Mouse (Mus musculus) embryonic facial prominence, embryonic 15.5 days (tissue): Measurements from ENCODE around the gene Lsm14a. TPM values are rescaled to one million over a fixed set of nuclear protein-coding genes. Genes with fewer than 3 reads are reported as not detected.
"Not testable (repeated sequence)": the region's sequence is repeated elsewhere in the genome, so short reads cannot be mapped to it uniquely, and the experiment has no call there.

Experiments used
- ATAC-seq: fragments of 200-750 bp; cut with Nextera tagmentation; 2 replicates; pipeline ENCODE4 v1.8.0; 2017; ENCODE audit warnings: low read depth, moderate TSS enrichment; ENCODE audit not compliant: insufficient number of reproducible peaks, low FRiP score, low TSS enrichment
- H3K27ac ChIP-seq: fragments of 300-500 bp; sonication (generic); replicated peaks from 2 replicates; pipeline ENCODE4 v1.5.1; 2015; ENCODE audit warnings: mild to moderate bottlenecking, inconsistent platforms
- H3K27me3 ChIP-seq: fragments of 300-500 bp; sonication (generic); 2 replicates; pipeline ENCODE4 v1.6.1; 2015; ENCODE audit warnings: inconsistent platforms
- H3K36me3 ChIP-seq: fragments of 300-500 bp; sonication (generic); 2 replicates; pipeline ENCODE4 v1.6.1; 2015; ENCODE audit warnings: mild to moderate bottlenecking, inconsistent platforms
- H3K4me1 ChIP-seq: fragments of 300-500 bp; sonication (generic); 2 replicates; pipeline ENCODE4 v1.6.1; 2015; ENCODE audit warnings: inconsistent platforms
- H3K4me2 ChIP-seq: fragments of 300-500 bp; sonication (generic); replicated peaks from 2 replicates; pipeline ENCODE4 v1.6.1; 2015; ENCODE audit warnings: mild to moderate bottlenecking, inconsistent platforms
- H3K4me3 ChIP-seq: fragments of 300-500 bp; sonication (generic); replicated peaks from 2 replicates; pipeline ENCODE4 v1.5.1; 2015; ENCODE audit warnings: mild to moderate bottlenecking, inconsistent platforms
- H3K9ac ChIP-seq: fragments of 300-500 bp; sonication (generic); 2 replicates; pipeline ENCODE4 v1.6.1; 2015; ENCODE audit warnings: inconsistent platforms
- H3K9me3 ChIP-seq: fragments of 300-500 bp; sonication (generic); replicated peaks from 2 replicates; pipeline ENCODE4 v1.6.1; 2016; ENCODE audit warnings: inconsistent platforms
- WGBS: fragments of 180-500 bp; shearing (Covaris S2); methylation state at CpG from one replicate; pipeline ENCODE4 v1.1.7; 2015; 5-methylcytosine and 5-hydroxymethylcytosine counted together
- polyA plus RNA-seq: library from polyadenylated mRNA; unstranded; fragments of >200 nt; fragmentation: Nextera tagmentation; extraction: Ambion mirVana; gene quantifications from 2 replicates; pipeline ENCODE4 v1.2.1, GENCODE M21; 2015

The Lsm14a gene
- polyA plus RNA-seq, 1 experiment from 2014 or later, result 90.3 TPM

DNA sequence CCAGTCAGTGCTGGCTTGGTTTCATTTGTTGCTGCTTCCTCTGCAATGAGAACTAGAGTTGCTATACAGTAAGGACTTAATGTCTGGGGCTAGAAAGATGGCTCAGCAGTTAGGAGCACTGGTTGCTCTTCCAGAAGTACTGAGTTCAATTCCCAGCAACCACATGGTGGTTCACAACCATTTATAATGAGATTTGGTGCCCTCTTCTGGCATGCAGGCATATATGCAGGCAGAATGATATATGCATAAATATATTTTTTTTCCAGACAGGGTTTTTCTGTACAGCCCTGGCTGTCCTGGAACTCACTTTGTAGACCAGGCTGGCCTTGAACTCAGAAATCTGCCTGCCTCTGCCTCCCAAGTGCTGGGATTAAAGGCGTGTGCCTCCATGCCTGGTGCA is 56.6 kb downstream of the Lsm14a start:
- WGBS, result 83% methylated on average over 1 of the region's 1 CpGs
- not testable (repeated sequence) for ATAC-seq, H3K9ac ChIP-seq

DNA sequence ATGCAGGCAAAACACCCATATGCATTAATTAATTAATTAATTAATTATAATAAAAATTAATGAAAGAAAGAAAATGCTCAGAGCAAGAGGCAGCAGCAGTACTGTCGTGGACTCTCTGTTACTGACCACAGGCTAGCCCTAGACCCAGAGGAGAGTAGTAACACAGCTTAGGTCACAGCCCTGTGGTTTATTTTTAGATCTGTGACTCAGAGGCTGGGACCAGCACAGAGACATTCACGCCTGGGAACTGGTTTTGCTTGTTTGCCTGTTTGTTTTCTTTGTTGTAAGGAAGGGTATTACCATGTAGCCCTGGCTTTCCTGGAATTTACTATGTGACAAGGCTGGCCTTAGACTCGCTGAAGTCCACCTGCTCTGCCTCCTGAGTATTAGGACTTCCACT is 65.6 kb downstream of the Lsm14a start:
- Histone ChIP-seq H3K4me1 (no peaks in the 10 kb centered on the region), H3K4me3 (no peak overlapping the region), H3K27me3 (no peaks in the 10 kb centered on the region), H3K27ac (no peak overlapping the region), H3K9ac (no peak overlapping the region), H3K9me3 (no peaks in the 10 kb centered on the region), H3K4me2 (no peak overlapping the region), H3K36me3 (no peaks in the 10 kb centered on the region)
- peak; percentile 60; the same call in 1 of the 2 replicates for ATAC-seq
- WGBS, result 46% methylated on average over 3 of the region's 3 CpGs

More for the DNA sequence above, 56.6 kb downstream of the Lsm14a start:
- not testable (repeated sequence) for H3K27me3 ChIP-seq, H3K27ac ChIP-seq, H3K4me3 ChIP-seq, H3K4me2 ChIP-seq, H3K9me3 ChIP-seq
- H3K4me1 ChIP-seq, result peaks cover 12% of the 10 kb centered on the region; the same call in 1 of the 2 replicates
- peaks cover 24% of the 10 kb centered on the region for H3K36me3 ChIP-seq

DNA sequence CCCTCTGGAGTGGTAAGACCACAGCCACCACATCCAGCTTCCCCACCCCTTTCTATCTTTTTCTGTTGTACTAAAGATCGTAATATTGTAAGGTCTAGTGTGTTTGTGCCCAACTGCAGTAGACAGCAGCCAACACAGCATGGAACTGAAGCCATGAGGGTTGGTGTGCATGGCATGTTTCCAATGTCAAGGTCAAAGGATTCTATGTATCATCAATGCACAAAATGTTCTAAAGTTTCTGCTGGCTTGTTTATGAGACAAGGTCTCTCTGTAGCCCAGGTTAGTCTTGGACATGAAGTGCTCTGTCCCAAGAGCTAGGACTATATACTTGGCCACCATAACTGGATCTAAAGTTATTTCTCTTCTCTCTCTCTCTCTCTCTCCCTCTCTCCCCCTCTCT is 68.3 kb downstream of the Lsm14a start:
- no peak overlapping the region for H3K27ac ChIP-seq
- H3K27me3 ChIP-seq, result no peaks in the 10 kb centered on the region
- no peaks in the 10 kb centered on the region for H3K36me3 ChIP-seq
- no peaks in the 10 kb centered on the region for H3K9me3 ChIP-seq
- H3K4me2 ChIP-seq, result no peak overlapping the region
- peaks cover 3% of the 10 kb centered on the region for H3K4me1 ChIP-seq
- H3K9ac ChIP-seq, result no peak overlapping the region
- no peak for ATAC-seq
- WGBS, result 81% methylated on average over 1 of the region's 1 CpGs
- no peak overlapping the region for H3K4me3 ChIP-seq

DNA sequence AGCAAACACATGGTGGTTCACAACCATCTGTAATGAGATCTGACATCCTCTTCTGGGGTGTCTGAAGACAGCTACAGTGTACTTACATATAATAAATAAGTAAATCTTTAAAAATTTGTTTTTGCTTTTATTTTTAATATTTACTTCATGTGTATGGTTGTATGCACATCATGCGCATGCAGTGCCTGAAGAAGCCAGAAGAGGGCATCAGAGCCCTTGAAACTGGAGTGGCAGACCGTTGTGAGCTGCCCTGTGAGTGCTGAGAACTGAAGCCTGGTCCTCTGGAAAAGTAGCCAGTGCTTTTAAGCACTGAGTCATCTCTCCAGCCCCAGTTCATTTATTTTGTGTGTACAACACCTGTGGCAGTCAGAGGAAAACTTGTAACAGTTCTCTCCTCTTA is 69.1 kb downstream of the Lsm14a start:
- Histone ChIP-seq H3K27ac (no peak overlapping the region), H3K4me3 (no peak overlapping the region), H3K9ac (no peak overlapping the region), H3K4me2 (no peak overlapping the region), H3K4me1 (peaks cover 4% of the 10 kb centered on the region), H3K36me3 (no peaks in the 10 kb centered on the region), H3K9me3 (no peaks in the 10 kb centered on the region), H3K27me3 (no peaks in the 10 kb centered on the region)
- WGBS, result 95% methylated on average over 2 of the region's 2 CpGs
- no peak for ATAC-seq

DNA sequence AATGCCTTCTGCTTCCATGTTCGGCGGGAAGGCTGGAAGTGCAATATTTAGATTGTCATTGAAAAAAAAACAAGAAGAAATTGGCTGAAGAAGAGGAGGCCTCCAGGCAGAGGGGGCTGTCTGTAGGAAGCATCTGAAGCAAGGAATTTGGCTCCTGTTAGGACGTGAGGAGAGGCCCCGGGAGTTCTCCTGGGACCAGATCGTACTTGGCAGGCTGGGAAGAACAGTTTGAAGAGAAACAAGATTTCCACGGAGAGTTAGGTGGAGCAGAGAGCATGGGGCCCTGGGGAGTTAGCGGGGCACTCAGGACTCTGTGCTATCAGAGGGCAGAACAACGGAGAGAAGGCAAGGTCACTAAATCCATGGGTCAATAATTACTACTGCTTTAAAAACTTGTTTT is 69.8 kb downstream of the Lsm14a start:
- H3K4me1 ChIP-seq, result peaks cover 8% of the 10 kb centered on the region
- no peaks in the 10 kb centered on the region for H3K27me3 ChIP-seq
- H3K9me3 ChIP-seq, result no peaks in the 10 kb centered on the region
- no peak for ATAC-seq
- no peak overlapping the region for H3K9ac ChIP-seq
- no peak overlapping the region for H3K4me2 ChIP-seq
- WGBS, result 53% methylated on average over 8 of the region's 8 CpGs
- H3K27ac ChIP-seq, result no peak overlapping the region
- no peak overlapping the region for H3K4me3 ChIP-seq
- H3K36me3 ChIP-seq, result no peaks in the 10 kb centered on the region

DNA sequence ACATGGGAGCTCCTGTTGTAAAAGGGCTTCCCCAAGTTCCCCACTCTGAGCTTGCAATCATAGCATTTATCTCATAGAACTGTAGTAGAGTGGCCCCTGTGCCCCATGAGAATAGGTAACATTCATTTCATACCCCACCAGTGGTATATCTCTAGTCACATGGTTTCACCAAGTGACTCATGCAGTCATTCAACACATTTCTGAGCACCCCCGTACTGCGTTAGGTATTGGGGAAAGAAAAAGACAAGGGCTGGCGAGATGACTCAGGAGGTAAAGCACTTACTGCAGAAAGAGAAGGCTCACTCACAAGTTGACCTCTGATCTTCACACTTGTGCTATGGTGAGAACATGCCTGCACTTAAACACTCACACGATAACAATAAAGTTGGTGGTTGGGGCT is 71.2 kb downstream of the Lsm14a start:
- ATAC-seq, result no peak
- H3K36me3 ChIP-seq, result no peaks in the 10 kb centered on the region
- no peak overlapping the region for H3K4me2 ChIP-seq
- H3K4me1 ChIP-seq, result peaks cover 15% of the 10 kb centered on the region
- H3K9me3 ChIP-seq, result no peaks in the 10 kb centered on the region
- H3K4me3 ChIP-seq, result no peak overlapping the region
- H3K27me3 ChIP-seq, result no peaks in the 10 kb centered on the region
- WGBS, result 86% methylated on average over 4 of the region's 4 CpGs
- H3K27ac ChIP-seq, result no peak overlapping the region
- H3K9ac ChIP-seq, result no peak overlapping the region

DNA sequence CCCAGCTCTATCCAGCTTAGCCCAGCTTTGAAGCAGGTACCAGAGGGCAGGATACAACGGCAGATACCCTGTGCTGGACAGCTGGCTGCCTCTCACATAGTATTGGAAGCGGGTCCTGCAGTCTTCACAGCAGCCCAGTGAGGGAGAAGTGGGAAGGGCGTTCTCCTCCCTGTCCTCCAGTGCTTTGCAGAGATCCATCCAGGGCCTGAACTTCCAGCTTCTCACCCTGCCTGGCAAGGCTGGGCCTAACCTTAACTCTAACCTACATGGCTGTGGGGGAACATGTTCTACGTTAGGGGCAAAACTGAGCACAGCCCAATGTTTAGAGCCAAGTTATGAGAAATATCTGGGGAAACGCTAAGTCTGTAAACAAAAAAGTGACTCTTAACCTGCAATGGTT is 72.0 kb downstream of the Lsm14a start:
- no peak for ATAC-seq
- WGBS, result 77% methylated on average over 5 of the region's 5 CpGs
- H3K9me3 ChIP-seq, result no peaks in the 10 kb centered on the region

DNA sequence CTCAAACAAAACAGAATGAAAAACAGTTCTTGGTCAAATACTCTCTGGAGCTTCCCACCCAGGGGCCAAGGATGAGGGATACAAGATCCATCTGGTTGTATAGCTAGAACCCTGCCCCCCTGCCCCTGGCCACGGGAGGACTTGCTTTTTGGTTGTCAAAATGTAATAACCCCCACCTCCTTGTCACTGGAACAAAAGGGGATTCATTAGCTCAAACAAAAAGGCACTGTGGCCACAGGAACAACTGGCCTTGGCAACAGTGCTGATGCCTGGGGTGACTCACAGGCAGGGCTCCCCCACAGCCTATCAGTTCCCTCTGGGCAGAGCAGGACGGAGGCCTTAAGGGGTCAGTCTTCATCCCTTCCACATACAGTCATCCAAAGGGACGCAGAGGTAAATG is 73.2 kb downstream of the Lsm14a start:
- Histone ChIP-seq H3K27ac (no peak overlapping the region), H3K9me3 (no peaks in the 10 kb centered on the region), H3K4me1 (peaks cover 15% of the 10 kb centered on the region), H3K4me2 (no peak overlapping the region), H3K4me3 (no peak overlapping the region), H3K36me3 (no peaks in the 10 kb centered on the region), H3K9ac (no peak overlapping the region), H3K27me3 (no peaks in the 10 kb centered on the region)
- ATAC-seq, result no peak
- WGBS, result 41% methylated on average over 3 of the region's 3 CpGs

More for the DNA sequence above, 72.0 kb downstream of the Lsm14a start:
- Histone ChIP-seq H3K4me1 (peaks cover 15% of the 10 kb centered on the region), H3K4me3 (no peak overlapping the region), H3K4me2 (no peak overlapping the region), H3K36me3 (no peaks in the 10 kb centered on the region), H3K27me3 (no peaks in the 10 kb centered on the region), H3K9ac (no peak overlapping the region), H3K27ac (no peak overlapping the region)

DNA sequence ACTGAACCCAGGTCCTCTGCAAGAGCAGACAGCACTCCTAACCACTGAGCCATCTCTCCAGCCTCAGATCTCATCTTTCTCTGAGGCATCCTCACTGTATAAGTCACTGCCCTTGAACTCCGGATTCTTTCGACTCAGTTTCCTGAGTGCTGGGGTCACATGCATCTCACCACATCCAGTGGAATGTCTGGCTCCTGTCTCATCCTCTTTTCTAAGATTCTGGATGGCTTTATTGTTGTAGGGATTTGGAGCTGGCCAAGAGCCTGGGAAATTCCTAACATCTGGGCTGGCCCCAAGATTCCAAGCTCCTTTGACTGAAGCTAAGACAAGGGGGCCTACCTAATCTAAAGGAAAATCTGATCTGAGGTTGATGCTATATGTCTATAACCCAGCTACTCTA is 74.0 kb downstream of the Lsm14a start:
- H3K9ac ChIP-seq, result no peak overlapping the region
- H3K9me3 ChIP-seq, result no peaks in the 10 kb centered on the region
- H3K4me3 ChIP-seq, result no peak overlapping the region
- no peak for ATAC-seq
- 57% methylated on average over 2 of the region's 2 CpGs for WGBS
- H3K36me3 ChIP-seq, result no peaks in the 10 kb centered on the region
- H3K4me2 ChIP-seq, result no peak overlapping the region
- no peaks in the 10 kb centered on the region for H3K27me3 ChIP-seq
- H3K27ac ChIP-seq, result no peak overlapping the region
- peaks cover 15% of the 10 kb centered on the region for H3K4me1 ChIP-seq

DNA sequence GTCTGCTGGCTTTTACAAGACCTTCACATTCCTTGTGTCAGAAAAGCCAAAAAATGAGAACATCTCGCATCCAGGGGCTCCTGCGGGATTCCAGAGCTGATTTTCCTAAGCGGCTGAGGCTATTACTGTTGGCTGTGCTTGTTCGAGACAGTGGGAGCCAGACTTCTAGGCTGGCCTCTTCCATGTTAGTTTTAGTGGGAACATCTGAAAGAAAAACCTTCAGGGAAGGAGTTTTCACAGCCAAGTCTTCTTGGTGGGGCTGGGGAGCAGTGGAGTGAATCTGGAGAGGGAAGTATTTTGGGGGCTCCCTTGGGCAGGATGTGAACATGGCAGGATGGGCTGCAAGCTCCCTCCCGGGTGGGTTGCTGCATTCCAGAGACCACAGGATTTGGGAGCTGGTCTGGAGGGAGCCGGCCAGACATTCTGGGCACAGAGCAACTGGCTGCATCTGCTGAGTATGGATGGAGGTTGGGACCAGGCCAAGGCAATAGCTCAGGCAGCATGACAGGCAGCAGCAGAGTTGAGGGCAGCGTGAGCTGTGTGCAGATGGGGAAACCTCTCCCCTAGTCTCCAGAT is 75.1 kb downstream of the Lsm14a start:
- no peak overlapping the region for H3K4me3 ChIP-seq
- no peaks in the 10 kb centered on the region for H3K9me3 ChIP-seq
- H3K27ac ChIP-seq, result peak overlapping the region; percentile 71
- ATAC-seq, result peak; percentile 80
- no peak overlapping the region for H3K9ac ChIP-seq
- 36% methylated on average over 7 of the region's 7 CpGs for WGBS
- H3K36me3 ChIP-seq, result no peaks in the 10 kb centered on the region
- H3K4me1 ChIP-seq, result peaks cover 15% of the 10 kb centered on the region
- H3K4me2 ChIP-seq, result no peak overlapping the region
- no peaks in the 10 kb centered on the region for H3K27me3 ChIP-seq

DNA sequence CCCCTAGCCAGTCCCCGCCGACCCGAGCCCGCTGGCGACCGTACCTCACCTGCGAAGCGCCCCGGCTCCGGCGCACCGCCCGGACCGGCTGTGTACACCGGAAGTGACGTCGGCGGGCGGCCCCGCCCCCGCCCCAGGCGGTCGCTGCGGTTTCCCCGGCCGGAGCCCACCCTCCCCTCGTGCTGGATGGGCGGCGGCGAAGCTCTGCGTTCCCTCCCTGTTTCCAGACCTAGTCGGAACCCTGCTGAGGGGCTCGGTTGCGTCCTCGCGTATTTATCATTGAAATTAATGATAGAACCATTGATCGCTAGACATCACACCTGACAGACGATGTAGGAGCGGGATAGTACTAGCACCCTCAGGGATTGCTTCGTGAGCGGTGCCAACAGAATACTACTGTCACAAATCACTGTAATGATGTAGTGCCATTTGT is 79.7 kb downstream of the Lsm14a start, which contains the start of gene 4931406P16Rik:
Gene 4931406P16Rik, minus strand, starts transcription at position 109 of the 433 bp plus-strand sequence.
- Histone ChIP-seq H3K27ac (peak within 1 kb of the TSS; percentile 84), H3K36me3 (no peaks in the 10 kb centered on the region), H3K4me2 (peak within 1 kb of the TSS; percentile 67), H3K4me1 (peaks cover 18% of the 10 kb centered on the region), H3K9me3 (no peaks in the 10 kb centered on the region), H3K4me3 (peak within 1 kb of the TSS; percentile 92), H3K27me3 (no peaks in the 10 kb centered on the region), H3K9ac (peak within 1 kb of the TSS; percentile 93)
- WGBS, result under 1% methylated on average over 39 of the region's 41 CpGs
- ATAC-seq, result peak; percentile 89

DNA sequence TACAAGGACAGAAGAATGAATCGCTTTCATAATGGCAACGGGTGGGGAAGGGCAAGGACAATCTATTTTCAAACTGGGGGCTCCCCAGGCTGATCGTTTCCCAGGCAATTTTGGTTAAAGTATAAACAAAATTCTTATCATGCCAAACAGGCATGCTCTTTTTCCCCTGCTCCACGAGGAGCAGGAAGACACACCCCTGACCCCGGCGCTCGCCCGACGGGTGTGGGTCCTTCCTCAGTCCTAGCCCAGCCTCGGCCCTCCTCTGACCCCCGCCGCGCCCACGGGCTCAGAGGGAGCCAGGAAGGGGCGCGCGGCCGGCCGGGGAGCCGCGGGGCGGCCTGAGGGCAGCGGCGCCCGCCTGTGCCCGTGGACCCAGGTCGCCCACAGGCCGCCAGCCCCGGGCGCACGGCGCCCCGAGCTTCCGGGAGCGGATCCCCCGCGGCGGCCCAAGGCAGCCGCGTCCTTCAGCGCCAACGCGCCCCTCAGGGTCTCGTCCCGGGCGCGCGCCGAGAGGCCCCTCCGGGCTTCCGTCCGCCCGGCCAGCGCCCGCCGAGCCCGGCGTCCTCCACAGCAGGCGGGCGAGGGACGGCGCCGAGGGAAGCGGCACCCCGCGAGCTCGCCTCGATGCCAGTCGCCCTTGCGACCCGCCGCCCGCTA is 80.2 kb downstream of the Lsm14a start:
- WGBS, result under 1% methylated on average over 73 of the region's 73 CpGs
- peak overlapping the region; percentile 84 for H3K27ac ChIP-seq
- H3K4me3 ChIP-seq, result peak overlapping the region; percentile 92
- no peaks in the 10 kb centered on the region for H3K27me3 ChIP-seq
- peak overlapping the region; percentile 93 for H3K9ac ChIP-seq
- H3K9me3 ChIP-seq, result no peaks in the 10 kb centered on the region
- H3K4me1 ChIP-seq, result peaks cover 14% of the 10 kb centered on the region
- H3K4me2 ChIP-seq, result peak overlapping the region; percentile 67
- peak; percentile 82 for ATAC-seq
- no peaks in the 10 kb centered on the region for H3K36me3 ChIP-seq
